Mouse (Mus musculus) embryo, embryonic 10 days (tissue): Measurements from ENCODE around the gene Fam117b.

Experiments used
- DNase-seq: peaks from one replicate; pipeline ENCODE4 v3.0.0-alpha.2; 2015; ENCODE audit warnings: low spot score

Fam117b gene

DNA sequence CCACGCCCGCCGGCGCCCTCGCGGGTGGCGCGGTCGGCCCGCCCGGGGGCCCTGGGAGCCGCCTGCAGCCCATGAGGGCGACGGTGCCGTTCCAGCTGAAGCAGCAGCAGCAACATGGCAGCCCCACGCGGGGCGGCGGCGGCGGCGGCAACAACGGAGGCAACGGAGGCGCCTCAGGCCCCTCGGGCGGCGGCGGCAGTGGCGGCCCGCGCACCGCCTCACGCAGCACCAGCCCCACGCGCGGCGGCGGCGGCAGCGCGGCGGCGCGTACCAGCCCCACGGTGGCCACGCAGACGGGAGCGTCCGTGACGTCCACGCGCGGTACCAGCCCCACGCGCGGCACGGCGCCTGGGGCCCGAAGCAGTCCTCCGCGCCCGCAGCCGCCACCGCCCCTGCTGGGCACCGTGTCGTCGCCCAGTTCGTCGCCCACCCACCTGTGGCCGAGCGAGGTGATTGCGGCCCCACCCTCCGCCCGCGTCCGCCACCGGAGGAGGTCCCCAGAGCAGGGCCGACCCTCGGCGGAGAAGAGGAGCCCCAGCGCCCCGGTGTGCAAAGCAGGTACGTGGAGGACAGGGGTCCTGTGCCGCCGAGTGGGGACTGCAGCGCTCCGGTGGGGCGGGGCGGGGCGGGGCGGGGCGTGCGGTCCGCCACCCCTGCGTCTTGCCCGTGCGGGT lies 526 bp downstream of the Fam117b start:
- peak; percentile 43 for DNase-seq

DNA sequence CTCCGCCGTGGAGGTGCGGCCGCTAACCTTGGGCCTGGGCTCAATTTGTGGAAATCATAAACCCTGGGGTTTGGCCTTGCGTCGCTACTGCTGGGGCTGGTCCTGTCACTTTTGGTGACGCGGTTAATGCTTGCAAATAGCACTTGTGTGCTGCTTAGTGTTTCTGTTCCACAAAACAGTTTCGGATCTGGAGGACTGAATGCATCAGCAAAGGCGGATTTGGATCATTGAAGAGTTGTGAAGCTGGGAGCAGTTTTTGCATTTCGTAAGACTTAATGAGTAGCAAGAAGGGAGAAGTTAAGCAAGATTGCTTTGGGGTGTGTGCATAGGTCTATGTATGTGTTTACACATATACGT lies 1.0 kb downstream of the Fam117b start:
- DNase-seq: peak; percentile 51

DNA sequence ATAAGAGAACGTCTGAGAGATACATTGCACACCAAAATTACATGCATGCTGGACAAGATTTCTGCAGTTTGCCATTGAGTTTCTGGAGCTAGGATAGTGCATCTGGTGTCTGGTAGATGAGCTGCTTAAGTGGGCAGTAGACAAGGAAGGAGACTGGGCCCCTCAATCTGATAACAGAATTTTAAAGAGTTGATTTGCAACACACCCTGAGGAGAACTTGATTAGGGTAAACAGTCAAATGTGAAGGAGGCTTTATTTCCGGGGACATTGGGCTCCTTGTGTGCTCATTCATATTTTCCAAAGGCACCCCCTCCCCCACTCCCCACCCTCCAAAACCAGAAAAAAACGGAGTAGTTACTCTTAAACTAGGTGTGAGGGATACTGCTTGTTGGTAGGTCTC lies 2.0 kb downstream of the Fam117b start:
- no peak for DNase-seq

DNA sequence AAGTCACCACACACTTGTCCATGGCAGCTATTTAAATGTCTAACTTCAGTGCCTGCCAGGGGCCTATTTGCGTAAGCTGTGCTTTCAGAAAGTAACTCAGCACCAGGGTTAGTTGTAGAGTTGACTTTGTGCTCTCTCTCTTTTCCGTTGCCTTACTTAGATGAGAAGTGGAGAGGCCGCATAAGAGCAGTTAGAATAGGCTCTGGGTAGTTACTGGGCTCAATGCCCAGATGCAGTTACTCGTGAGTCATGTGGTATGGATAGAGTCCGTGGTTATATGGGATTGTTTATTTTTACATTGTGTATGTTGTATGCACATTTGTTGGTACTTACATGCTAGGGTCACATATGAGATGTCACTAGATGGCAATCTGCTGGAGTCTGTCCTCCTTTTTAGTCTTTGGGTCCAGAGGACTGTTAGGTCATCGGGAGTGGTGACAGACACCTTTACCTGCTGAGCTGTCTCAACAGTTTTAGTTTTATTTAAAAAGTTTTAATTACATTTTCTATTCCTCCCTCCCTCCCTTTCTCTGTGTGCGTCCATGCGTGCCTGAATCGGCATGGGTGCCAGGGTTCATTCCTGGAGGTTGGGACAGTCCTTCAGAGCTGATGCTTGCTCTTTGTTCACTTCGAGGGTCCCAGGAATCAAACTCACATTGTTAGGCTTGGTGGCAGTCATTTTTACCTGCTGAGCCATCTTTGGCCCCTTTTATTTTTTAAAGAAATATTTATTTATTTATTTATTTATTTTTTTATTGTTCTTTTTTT lies 3.2 kb downstream of the Fam117b start:
- no peak for DNase-seq

DNA sequence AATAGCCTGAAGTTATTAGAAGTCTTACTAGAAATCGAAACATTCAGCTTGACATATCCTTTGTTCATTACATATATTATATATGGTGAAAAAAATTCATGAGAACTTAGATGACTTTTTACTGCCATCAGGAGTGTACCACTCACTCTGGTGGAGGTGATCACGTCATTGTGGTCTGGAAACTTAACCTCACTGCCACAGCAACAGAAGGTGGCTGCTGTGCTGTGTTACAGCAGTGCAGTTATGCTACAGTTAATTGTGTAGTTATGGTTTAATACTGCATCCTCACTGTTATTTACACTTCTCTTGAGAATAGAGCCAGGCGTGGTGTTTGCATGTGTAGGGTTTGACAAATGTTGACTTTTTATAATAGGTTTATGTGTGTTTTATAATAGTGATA lies 4.6 kb downstream of the Fam117b start:
- DNase-seq: no peak

DNA sequence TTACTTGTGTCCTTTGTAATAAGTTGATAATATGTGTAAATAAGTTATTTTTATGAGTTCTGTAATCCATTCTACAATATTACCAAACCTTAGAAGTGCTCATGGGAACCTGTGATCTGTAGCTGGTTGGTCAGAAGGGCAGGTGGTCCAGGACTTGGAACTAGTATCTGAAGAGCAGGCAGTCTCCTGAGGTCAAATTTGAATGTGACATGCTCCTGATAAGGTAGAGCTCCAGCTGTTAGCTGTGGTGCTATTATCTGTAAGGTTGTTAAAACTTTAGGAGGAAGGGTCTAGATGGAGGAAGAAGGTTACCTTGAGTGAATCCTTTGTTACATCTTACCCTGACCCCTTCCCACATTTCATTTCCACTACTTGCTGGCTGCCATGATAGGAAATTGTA lies 5.3 kb downstream of the Fam117b start:
- DNase-seq: no peak

DNA sequence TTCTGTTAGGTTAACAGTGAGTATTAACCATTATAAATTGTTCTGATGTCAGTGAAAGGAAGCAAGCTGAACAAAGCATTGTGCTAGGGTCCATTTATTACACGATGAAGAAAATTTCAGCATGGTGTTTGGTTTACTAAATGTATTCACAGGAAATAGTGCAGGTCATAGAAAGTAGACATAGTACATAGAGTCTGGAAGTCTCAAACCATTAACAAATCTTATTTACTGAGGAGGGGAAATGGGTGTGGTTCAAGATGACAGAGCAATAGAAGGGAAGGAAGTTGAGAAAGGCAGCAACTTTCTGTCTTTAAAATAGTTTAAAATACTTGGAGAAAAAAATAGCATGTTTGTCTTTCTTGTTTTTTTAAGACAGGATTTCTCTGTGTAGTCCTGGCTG lies 10.4 kb downstream of the Fam117b start:
- DNase-seq: no peak

DNA sequence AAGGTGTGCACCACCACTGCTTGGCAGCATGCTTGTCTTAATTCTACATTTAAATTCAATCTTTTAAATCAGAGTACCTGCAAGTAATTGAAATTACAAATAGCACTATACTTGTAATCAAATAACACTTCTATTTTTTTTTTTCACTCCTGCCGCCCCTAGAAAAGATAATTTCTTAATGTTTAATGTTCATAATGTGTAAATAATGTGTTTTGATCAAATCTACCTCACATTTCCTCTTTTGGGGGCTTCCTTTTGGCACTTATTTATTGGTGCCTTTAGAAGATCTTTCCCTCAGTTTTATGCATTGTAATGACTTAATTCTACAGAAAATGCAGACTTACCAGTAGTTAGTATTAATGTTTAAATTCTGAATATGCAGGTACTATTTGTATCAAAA lies 10.9 kb downstream of the Fam117b start:
- DNase-seq: no peak

DNA sequence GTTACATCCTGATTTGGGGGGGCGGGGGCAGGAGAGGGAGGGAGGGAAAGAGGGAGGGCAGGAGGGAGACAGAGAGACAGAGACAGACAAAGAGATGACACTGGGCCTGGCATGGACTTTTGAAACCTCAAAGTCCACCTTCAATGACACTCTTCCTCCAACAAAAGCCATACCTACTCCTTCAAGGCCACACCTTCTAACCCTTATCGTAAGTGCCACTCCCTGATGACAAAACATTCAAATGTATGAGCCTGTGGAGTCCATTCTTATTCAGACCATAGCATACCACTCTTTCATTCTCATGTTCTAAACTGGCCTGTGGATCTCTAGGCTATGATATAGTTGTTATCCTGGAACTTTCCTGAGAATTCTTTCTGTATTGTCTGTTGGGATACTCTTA lies 11.6 kb downstream of the Fam117b start:
- no peak for DNase-seq

DNA sequence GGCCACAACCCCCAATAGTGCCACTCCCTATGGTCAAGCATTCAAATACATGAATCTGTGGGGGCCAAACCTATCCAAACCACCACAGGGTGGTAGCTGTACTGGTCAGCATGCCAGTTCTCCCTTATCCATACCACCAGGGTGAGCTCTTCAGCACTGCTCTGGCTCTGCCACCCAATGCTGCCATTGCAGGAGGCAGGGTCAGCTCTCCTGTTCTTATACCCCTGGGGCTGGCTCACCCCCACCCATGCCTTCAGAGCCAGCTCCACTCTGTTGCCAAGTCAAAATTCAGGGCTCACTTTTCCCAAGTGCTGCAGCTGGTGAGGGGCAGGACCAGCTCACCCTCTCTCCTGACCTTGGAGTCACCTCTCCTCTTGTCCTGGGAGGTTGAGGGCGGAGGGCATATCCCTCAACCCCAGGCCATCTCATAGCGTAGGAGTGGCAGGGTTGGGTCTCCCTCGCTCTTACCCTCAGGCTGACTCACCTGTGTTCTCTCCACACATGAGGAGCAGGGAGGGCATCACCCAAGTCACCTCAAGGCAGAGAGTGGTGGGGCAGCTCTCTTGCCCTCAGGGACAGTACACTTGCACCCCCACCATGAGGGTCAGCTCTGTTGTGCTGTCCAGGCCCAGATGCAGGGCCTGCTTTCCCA lies 13.3 kb downstream of the Fam117b start:
- no peak for DNase-seq

DNA sequence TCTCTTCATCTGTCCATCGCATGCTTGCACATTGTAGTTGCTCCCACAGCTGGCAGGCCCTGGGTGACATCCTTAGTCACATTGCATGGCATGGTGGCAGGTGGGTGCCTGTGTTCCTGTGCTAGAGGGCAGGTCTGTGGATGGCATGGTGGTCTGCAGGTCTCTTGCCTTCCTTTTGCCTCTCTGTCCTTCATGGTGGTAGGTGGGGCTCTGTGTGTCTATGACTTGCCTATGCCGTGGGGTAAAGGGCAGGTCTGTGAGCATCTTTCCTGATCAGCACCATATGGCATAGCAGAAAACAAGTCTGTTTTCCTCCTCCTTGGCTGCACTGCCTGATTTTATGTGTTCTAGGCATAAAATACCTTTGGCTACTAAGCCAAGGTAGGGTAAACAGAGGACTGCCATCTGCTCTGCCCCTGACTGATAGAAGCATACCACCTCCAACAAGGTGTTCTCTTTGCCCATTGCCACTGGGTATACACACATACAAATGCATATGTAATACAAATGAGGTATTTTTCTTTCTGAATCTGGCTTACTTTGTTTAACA lies 14.4 kb downstream of the Fam117b start:
- DNase-seq: no peak

DNA sequence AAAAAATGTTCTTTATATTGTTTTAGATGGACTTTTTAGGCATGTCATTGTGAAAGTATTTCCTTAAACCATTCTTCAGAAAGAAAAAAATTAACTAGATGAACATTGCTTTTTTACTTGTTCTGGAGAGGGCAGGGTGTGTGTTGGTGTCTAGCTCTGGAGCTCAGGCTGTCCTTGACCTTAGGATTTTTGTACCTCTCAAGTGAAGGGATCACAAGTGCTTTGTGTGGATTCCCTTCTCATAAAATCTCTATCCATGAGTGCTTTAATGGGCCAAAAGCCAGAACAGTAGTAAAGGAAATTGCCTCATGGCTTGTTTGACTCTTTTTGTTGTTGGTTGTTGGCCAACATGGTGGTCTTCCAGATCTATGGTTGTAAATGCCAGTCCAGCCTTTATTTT lies 18.1 kb downstream of the Fam117b start:
- no peak for DNase-seq

DNA sequence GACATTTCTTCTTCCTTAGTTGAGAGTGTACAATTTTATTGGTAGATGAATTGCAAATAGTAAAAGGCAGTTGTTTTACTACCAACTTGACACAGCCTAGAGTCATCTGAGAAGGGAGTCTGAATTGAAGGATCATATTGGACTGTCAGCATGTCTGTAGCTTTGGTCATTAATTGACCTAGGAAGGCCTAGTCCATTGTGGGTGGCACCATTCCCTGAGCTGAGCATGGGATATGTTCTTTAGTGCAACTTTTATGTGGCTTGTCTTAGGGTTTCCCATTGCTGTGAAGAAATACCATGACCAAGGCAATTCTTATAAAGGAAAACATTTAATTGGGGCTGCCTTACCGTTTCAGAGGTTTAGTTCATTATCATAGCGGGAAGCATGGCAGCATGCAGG lies 20.2 kb downstream of the Fam117b start:
- no peak for DNase-seq

DNA sequence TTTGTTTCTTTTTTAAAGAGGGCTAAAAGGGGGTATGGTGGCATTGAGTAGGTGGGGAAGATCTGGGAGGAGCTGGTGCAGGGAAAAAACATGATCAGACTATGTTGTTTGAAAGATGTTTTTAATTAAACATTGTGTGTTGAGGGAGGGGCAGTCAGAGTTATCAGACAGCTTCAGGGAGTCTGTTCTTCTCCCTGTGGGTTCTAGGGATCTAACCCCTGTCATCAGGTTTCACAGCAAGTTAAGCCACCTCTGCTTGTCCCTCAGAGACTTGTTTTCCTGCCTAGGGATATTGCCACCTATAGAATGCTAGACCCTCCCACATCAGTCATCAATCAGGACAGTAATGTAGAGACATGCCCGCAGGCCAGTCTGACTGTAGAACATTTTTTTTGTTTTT lies 28.3 kb downstream of the Fam117b start:
- no peak for DNase-seq

DNA sequence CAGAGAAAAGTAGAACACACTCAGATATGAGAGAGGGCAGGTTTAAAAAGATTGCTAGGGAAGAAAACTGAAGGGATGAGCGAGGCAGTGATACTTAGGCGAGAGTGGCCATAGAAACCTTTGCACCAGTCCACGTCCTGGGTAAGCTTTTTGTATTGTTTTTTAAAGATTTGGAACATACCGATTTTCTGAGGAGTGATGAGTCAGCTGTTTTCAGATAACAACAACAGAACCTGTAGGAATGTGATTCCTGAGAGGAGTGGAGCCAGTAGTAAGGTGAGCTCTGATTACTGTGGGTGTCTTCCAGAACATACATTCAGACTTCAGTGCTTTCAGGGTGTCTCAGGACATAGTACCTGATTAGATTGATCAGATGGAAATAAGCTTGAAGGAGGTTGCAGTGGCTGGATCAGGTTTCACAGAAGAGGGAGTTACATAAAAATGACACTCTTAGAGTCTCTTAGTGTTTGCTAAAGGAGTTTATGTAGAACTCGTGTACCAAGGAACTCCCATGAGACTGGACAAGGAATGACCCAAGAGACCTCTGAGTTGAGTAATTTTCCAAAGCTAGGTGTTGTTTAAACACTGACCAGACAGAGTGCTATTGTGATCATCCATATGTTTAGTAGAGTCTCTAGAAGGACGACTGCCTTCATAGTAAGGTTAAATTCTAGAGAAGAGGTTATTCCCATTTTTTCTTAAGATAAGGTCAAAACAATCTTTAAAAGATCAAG lies 29.4 kb downstream of the Fam117b start:
- DNase-seq: no peak

DNA sequence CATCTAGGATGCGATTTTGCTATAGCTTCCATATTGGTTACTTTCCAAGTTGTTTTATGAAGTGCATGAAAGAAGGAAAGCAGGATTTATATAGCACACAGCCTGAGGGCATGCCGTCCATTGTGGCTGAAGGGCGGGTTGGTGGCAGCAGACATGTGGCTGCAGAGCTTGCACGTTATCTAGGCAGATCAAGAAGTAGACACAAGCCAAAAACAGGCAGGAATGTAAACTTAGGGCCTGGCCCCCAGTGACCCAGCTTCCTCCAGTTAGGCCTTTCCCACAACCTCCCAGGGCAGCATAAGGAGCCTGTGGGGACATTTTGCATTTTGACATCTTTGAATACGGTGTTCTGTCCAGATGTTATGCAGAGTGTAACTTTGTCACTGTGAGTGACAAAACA lies 31.0 kb downstream of the Fam117b start:
- DNase-seq: peak; percentile 37

DNA sequence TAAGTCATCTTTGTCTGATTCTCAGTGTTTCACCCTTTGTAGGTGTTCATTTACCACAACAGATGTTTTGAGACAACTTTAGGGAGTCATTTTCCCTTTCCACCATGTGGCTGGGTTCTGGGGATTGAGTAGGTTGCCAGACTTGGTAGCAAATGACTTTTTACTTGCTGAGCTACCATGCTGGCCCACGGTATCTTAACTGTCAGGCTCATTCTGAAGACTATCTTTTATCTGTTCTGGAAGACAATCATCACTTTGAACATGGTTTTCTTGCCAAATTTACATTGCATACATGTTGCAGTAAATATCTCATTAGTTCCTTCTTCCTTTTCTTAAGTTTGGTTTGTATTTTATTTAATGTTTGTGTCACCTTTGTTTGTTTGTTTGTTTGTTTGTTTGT lies 33.2 kb downstream of the Fam117b start:
- DNase-seq: no peak

DNA sequence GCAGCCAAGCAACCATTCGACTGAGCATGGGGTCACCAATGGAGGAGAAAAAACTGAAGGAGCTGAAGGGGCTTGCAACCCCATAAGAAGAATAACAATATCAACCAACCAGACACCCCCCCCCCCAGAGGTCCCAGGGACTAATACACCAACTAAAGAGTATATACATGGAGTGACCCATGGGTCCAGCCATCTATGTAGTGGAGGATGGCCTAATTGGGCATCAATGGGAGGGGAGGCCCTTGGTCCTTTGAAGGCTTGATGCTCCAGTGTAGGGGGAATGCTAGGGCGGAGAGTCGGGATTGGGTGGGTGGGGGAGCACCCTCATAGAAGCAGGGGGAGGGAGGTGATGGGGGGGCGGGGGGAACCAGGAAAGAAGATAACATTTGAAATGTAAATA lies 34.7 kb downstream of the Fam117b start:
- no peak for DNase-seq

DNA sequence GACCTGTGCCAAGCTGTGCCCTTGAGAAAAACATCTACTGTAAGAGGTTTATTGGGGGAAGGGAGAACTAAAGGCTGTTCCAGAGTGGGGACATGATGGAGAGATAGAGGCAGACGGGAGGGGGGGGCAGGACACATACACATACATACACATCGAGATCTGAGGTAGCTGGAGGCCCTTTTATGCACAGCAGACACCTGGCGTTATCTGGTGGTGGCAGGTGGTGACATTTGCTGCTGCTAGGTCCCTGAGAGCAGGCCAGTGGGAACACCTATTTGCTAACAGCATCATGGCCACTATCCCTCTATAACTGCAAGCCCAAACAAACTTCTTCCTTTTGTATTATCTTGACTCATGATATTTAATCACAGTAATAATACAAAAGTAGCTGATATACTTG lies 44.4 kb downstream of the Fam117b start:
- DNase-seq: no peak

DNA sequence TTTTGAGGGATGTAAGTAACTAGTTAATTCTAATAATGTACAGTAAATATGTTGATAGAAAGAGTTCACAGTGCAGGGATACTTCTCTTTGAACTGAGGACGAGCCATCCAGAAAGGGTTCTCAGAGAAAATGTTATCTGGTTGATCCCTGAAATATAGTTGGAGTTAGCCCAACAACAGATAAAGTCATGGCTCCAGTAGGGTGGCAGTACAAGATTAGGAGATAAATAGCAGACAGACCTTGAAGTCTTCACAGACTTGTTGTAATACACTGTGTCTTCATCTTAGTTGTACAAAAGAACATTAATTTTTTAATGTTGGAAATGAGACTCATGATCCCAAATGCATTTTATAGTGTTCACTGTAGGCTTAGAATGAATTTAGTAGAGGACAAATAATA lies 47.1 kb downstream of the Fam117b start:
- DNase-seq: no peak

DNA sequence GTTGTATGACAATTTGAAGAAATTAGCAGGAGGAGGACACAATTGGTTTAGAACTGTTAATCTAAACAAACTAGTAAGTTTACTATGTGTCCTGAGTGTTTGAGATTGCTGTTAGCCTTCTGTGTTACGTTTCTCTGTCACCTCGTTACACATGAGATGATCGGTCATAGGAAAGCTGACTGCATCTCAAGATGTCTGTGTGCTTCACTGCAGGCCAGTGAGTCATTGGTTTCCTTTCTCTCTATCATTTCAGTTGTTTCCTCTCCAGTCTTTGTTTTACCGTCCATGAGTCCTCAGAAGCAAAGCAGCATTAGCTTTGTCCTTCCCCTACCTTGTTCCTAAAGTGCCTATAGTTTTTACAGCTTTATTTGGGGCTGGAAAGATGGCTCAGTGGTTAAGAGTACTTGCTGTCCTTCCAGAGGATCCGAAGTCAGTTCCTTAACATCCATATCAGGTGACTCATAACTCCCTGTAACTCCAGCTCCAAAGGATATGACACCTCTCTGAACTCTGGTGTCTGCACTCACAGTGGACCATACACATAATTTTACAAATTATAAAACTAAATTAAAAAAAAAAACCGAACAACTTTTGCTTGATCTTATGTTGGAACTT lies 53.5 kb downstream of the Fam117b start:
- no peak for DNase-seq

DNA sequence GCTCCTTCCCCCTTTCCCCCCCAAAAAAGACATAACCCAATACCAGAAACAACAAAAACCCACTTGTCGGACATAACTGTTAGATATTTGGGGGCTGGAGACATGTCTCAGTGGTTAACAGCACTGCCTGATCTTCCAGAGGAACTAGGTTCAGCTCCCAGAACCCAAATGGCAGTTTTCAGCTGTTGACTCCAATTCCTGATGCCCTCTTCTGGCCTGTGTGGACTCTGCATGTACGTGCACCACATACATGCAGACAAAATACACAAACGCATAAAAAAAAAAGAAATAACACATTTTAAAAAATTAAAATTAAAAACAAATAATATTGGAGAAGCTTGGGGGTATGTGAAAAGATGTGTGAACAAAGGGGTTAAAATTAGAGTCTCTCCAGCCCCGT lies 54.5 kb downstream of the Fam117b start:
- DNase-seq: no peak
